Mouse (Mus musculus) MEL (cell line): Measurements from ENCODE around the gene Ccdc137.

Experiments used
- EP300 ChIP-seq, 2 experiments: IDR thresholded peaks; 2 replicates each; pipeline ENCODE4 v1.6.1; 2011; ENCODE audit warnings: improper control_type of control experiment in 2 of 2, low read length in 2 of 2, low read depth in 1 of 2, mild to moderate bottlenecking in 1 of 2
- NRF1 ChIP-seq: IDR thresholded peaks from 2 replicates; pipeline ENCODE4 v1.6.1; 2014; ENCODE audit warnings: low read depth, mild to moderate bottlenecking, inconsistent platforms, low read length, improper control_type of control experiment, moderate library complexity; ENCODE audit not compliant: poor library complexity, insufficient read depth, severe bottlenecking
- TCF12 ChIP-seq: IDR thresholded peaks from 2 replicates; pipeline ENCODE4 v1.6.1; 2014; ENCODE audit warnings: low read depth, mild to moderate bottlenecking, inconsistent platforms, low read length, improper control_type of control experiment, moderate library complexity

GRCm38 (mm10) chr11:120454965-120455364, 3.0 kb upstream of the Ccdc137 start:
- no peak for TF ChIP-seq NRF1
- no peak for TF ChIP-seq TCF12
- no peak for TF ChIP-seq EP300 (IDR thresholded peaks at IDR 0.05; ENCODE audit: low read depth in 1 of 2, low read length in 2 of 2)
